Mouse (Mus musculus) lung, adult 2 months (tissue): Measurements from ENCODE around the gene Krtap27-1.

Experiments used
- CTCF ChIP-seq: fragments of 200-500 bp; IDR thresholded peaks from 2 replicates; pipeline ENCODE4 v1.5.1; 2011; ENCODE audit warnings: mild to moderate bottlenecking, low read length, control low read depth; ENCODE audit not compliant: insufficient read depth
- POLR2A ChIP-seq: fragments of 200-500 bp; IDR thresholded peaks from 2 replicates; pipeline ENCODE4 v1.6.1; 2011; ENCODE audit warnings: low read depth, mild to moderate bottlenecking, control low read depth, low read length, borderline replicate concordance; ENCODE audit errors: extremely low read depth

GRCm38 (mm10) chr16:88707496-88708012 lies 36.1 kb upstream of the Krtap27-1 start, which contains the start of gene 2310061N02Rik:
- TF ChIP-seq CTCF: no peak
- TF ChIP-seq POLR2A: no peak
